Mouse (Mus musculus): ENCODE data around the gene 6430531B16Rik. TPM values are rescaled to one million over a fixed set of nuclear protein-coding genes. Genes with fewer than 3 reads are reported as not detected.

Gene 6430531B16Rik
- total RNA-seq (2023), result 3.3 and 3.9 TPM in 2 replicates

DNA sequence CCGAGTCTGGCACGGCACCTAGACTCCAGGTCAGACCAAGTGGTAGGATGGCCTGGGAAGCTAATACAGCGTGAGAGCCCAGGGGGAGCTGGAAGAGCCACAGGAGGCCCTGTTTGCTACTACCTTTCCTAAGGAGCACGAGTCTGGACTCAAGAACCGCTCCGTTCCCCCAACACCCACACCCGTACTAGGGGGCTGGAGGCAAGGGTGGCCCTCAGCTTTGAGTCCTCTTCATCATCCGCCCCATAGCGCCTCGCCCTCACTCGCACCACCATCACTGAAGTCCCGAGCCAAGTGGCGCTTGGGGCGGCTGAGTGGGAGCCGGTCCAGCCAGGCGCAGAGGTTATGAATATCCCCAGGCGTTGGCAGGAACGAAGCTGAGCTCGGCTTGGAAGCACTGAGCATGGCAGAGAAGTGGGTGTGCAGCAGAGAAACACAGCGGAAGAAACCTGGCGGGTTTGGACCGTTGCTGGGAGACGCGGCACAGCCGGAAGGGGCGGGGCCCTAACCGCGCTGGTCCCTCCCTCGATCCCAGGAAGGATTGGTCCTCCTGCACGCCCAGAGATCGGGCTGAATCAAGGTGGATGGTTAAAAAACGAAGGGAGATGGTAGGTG, at the start of gene 6430531B16Rik:
Gene 6430531B16Rik (minus strand): TSS at position 478 of the 615 bp plus-strand sequence.

GRCm38 (mm10) chr7:139992406-139992805, 13.9 kb upstream of the 6430531B16Rik start, which contains the start of gene Adam8:
Gene Adam8 (minus strand): TSS chr7:139992562.

GRCm38 (mm10) chr7:139943674-139944281, 34.8 kb downstream of the 6430531B16Rik start, which contains the start of gene Utf1:
Gene Utf1 (plus strand): TSS chr7:139943789.

Other genes with a start within 250 kb of the 6430531B16Rik start
- gene Adgra1, start 144.6 kb downstream of the 6430531B16Rik start, total RNA-seq (2023), result not detected in 2 replicates
- gene Kndc1, start 84.1 kb downstream of the 6430531B16Rik start, total RNA-seq (2023), result not detected in 2 replicates
- gene Utf1, start 35.0 kb downstream of the 6430531B16Rik start, total RNA-seq (2023), result not detected in 2 replicates
- 1,061 and 1,613 TPM in 2 replicates for gene Adam8, start 13.8 kb upstream of the 6430531B16Rik start, total RNA-seq (2023)
- 11.3 and 18.2 TPM in 2 replicates for gene Zfp511, start 57.6 kb upstream of the 6430531B16Rik start, total RNA-seq (2023)
- gene Tubgcp2, start 57.9 kb upstream of the 6430531B16Rik start, total RNA-seq (2023), result 22.2 and 22.9 TPM in 2 replicates
- gene Msx3, start 70.3 kb upstream of the 6430531B16Rik start, total RNA-seq (2023), result not detected in 2 replicates
- not detected in 2 replicates for gene Caly, start 103.8 kb upstream of the 6430531B16Rik start, total RNA-seq (2023)
- not detected in 2 replicates for gene Prap1, start 114.6 kb upstream of the 6430531B16Rik start, total RNA-seq (2023)
- gene Fuom, start 123.7 kb upstream of the 6430531B16Rik start, total RNA-seq (2023), result 6.7 and 8.2 TPM in 2 replicates
- 3.9 and 9.7 TPM in 2 replicates for gene Paox, start 137.0 kb upstream of the 6430531B16Rik start, total RNA-seq (2023)
- 27.9 and 31.7 TPM in 2 replicates for gene Echs1, start 137.7 kb upstream of the 6430531B16Rik start, total RNA-seq (2023)
- gene Mtg1, start 158.8 kb upstream of the 6430531B16Rik start, total RNA-seq (2023), result 4.7 and 5.0 TPM in 2 replicates
- not detected in 2 replicates for gene Sprn, start 176.1 kb upstream of the 6430531B16Rik start, total RNA-seq (2023)
- not detected in 2 replicates for gene Olfr522, start 186.0 kb upstream of the 6430531B16Rik start, total RNA-seq (2023)
- not detected in 2 replicates for gene Olfr523, start 194.5 kb upstream of the 6430531B16Rik start, total RNA-seq (2023)
- gene Olfr524, start 227.2 kb upstream of the 6430531B16Rik start, total RNA-seq (2023), result not detected in 2 replicates
- not detected in 2 replicates for gene Cd163l1, start 239.5 kb upstream of the 6430531B16Rik start, total RNA-seq (2023)

Data from neutrophil, adult 65 days (primary cell).